Mouse (Mus musculus) layer of hippocampus, adult 9-10 months (tissue): ENCODE measurements at regions not wholly inside any gene's neighbourhood (a gene's known extent, or its start where the extent isn't known, plus 50 kb on each side); places are given as distances from the start of the nearest gene placed in this dataset.

Source experiments
- DNase-seq: peaks from one replicate; pipeline ENCODE4 v3.0.0; 2022; ENCODE audit warnings: low spot score

GRCm38 (mm10) chr1:80131354-80131753 is 86.9 kb downstream of the Fam124b start:
- no peak for DNase-seq

DNA sequence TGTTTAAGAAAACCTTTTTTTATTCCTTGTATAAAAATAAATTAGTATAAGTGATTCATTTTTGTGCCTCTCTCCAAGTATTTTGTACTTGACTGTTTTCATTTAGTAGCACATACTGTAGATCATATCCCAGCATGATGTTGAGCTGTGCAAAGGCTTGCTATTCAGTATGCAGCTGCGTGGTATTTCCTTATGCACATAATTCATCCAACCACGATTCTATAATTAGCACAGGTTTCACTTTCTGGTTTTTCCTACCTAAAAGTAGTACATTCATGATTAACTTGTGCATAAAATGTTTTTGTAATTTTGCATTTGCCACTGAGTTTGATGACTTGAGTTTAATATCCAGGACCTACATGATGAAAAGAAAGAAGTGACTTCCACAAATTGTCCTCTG is 94.3 kb downstream of the Fam124b start:
- no peak for DNase-seq

DNA sequence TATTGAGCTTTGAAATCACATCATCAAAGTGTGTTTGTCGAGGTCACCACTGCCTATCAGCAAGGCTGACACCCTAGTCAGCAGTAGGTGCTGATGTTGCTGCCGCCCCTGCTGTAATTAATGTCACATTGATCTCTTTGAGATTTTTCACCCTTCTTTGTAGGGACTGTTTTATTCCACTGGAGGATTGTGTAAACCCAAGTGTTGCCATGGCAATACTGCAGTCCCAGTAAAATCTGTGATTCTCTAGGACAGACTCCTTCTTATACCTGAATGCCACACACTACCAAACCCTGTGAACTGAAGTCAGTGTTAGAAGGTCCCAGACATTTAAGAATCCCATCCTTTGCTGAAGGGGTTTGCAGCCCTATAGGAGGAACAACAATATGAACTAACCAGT is 102.4 kb downstream of the Fam124b start:
- no peak for DNase-seq

GRCm38 (mm10) chr1:80107747-80108476 is 110.4 kb downstream of the Fam124b start:
- DNase-seq, result no peak

DNA sequence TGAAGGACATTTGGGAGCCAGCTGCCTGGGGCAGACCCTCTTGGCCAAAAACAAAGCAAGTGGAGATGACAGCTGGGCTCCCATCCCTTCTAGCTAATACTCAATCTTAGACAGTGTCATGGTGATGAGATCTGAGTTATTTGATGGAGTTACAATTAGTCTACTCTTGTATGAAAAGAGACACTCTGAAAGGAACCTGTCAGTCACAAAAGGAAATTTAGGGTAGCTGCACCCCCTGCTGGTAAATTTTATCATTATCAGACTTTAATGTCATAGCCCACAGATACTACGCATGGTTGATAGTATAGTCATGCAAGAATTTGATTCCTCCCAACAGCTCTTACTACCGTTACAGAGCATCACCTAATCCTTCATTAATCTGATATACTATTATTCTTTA is 112.0 kb downstream of the Fam124b start:
- DNase-seq, result peak; percentile 79

- DNase-seq, result no peak
Measured at GRCm38 (mm10) chr1:80098266-80098665, 120.0 kb downstream of the Fam124b start.

GRCm38 (mm10) chr1:80091800-80092199 is 126.5 kb downstream of the Fam124b start:
- DNase-seq, result no peak

GRCm38 (mm10) chr1:80091350-80091749 is 126.9 kb downstream of the Fam124b start:
- DNase-seq, result no peak

- no peak for DNase-seq
Measured at GRCm38 (mm10) chr1:80088651-80089050, 129.6 kb downstream of the Fam124b start.

DNA sequence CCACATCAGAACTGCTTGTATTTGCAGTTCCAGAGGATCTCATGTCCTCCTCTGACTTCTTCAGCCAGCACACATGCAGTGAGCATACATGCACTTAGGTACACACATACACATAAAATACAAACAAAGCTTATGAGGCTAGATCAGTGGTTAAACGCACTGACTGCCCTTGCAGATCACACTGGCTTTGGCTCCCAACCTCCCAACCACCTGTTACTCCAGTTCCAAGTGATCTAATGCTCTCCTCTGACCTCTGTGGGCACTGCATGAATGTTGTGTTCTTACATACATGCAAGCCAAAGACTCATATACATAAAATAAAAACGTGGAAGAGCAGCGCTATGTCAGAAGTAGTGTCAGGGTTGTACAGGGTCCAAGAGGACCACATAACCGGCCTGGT is 141.9 kb downstream of the Fam124b start:
- no peak for DNase-seq

DNA sequence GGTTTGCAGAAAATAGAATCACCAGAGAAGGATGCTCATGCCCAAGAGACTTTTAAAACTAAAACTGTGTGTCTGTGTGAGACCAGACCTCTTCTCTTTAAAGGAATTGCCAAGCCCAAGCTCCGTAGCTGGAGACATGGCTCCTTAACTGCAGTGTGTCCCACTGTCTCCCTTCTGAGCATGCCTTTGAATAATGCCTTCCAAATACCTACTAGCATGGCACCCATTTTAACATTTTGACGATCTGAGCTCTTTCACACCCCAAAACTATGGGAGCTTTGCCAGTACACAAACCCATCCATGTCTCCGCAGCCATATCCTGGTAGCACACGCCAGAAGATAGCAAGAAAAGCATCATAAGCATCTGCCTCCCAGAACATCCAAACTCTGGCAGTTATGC is 143.9 kb downstream of the Fam124b start:
- DNase-seq, result no peak

DNA sequence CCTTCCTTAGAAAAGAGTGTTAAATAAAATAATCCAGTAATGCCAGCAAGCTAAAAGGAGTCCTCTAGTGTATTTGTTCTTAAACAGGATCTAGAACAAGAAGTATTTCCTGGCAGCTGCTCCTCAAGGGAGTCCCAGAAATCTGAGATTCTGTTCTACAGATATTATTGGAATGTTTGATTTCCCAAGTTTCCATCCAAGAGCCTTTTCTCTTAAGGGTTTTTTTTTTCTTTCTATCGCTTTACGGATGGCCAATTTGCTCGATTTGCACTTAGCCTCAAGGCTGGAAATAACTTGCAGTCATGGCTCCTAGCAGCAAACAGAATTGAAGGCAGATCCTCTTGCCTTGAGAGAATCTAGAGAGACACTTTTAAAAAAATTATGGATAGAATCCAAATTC is 144.3 kb downstream of the Fam124b start:
- no peak for DNase-seq

- DNase-seq, result no peak
Measured at GRCm38 (mm10) chr1:80069141-80069540, 149.1 kb downstream of the Fam124b start.

GRCm38 (mm10) chr1:80062121-80062520 is 156.2 kb downstream of the Fam124b start:
- DNase-seq, result no peak

GRCm38 (mm10) chr1:80061632-80062031 is 156.6 kb downstream of the Fam124b start:
- no peak for DNase-seq

GRCm38 (mm10) chr1:80045141-80045540 is 173.1 kb downstream of the Fam124b start:
- DNase-seq, result no peak

DNA sequence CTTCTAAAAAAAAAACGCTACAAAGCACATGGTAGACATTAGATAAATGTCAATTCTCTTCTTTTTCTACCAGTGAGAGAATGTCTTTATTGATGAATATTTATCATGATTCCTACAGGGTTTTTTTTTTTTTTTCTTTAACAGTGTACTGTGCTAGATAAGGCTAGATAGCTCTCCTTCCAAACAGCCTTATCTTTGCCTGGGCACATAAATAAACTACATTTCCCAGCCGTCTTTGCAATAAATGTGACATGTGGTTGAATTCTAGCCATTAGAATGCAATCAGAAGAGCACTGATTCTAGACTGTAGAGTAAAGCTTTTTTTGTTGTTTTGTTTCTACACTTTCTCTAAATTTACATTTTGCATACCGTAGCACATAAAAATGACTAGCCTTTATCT is 177.9 kb downstream of the Fam124b start:
- no peak for DNase-seq

DNA sequence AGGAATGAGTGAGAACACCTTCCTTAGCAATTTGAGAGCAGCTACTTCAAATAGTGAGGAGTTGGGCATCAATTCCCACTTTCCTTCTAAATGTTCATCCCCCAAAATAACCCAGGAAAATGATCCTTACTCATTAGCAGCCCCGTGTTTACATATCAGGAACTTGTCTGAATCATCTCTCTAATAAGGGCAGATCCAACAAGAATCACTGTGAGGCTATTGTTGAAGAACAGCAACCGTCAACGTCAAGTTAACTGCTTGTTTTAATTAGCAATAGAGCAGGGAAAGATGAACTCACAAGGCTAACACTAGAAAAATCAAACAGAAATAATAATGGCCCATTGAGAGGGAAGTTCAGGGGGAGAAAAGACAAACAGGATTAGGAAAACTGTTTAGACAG is 178.4 kb downstream of the Fam124b start:
- no peak for DNase-seq

DNA sequence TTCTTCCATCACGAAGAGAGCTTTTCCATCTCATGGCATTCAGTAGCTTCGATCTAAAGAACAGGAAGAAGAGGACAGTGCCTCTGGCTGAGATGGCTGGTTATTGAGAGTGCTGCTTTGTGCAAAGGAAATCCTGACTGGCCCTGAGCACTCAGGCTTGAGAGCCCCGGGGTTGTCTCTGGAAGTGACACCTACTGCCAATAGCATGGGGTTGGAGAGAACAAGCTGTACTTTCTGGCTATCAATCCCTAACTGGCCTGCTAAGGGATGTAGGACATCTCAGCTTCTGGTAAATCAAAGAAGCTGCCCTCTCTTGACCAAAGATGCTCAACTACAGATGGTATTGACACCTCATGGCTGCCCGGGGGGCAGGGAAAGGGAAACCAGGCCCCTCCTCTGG is 178.2 kb upstream of the Serpine2 start:
- DNase-seq, result no peak

DNA sequence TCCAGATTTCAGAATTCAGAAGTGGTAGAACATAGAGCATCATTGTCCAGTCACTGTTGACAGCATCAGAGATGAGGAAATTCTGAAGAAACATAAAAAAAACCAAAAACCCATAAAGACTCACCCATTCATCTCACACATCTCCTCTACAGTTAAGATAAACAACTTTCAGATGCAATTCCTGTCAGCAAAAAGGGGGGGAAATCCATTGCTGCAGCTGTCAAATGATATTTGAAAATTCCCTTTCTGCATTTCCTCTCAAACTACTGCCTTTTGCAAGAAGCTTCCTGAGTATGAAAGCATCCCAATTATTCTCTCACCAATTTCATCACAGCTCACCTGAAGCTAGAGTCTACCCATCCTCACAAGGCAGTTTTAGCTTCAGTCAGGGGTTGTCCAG is 177.1 kb upstream of the Serpine2 start:
- DNase-seq, result no peak

DNA sequence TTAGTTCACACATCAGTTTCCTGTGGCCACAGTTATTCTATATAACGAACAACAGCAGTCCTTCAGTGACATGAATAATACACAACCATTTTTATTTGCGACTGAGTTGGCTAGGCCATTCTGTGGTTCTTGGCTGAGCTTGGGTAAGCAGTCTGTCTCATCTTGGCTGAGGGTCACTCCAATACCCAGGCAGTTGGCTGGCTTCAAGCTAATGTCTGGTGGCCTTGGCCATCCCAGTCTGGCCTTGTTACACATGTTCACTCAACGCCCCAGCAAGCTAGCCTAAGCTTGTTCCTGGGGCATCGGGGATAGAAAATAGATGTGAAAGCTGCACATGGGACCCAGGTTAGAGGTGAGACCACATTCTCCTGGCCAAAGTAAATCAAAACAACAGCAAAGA is 175.5 kb upstream of the Serpine2 start:
- DNase-seq, result no peak

- no peak for DNase-seq
Measured at GRCm38 (mm10) chr1:80033522-80033921, 172.5 kb upstream of the Serpine2 start.

GRCm38 (mm10) chr1:80033121-80033520 is 172.1 kb upstream of the Serpine2 start:
- DNase-seq, result no peak

GRCm38 (mm10) chr1:80032464-80032863 is 171.5 kb upstream of the Serpine2 start:
- DNase-seq, result no peak
